Mouse (Mus musculus) liver, embryonic 13.5 days (tissue): ENCODE measurements around the gene Relch. TPM values are rescaled to one million over a fixed set of nuclear protein-coding genes. Genes with fewer than 3 reads are reported as not detected.

ENCODE experiments used
- ATAC-seq: fragments of 200-750 bp; cut with Nextera tagmentation; 2 replicates; pipeline ENCODE4 v1.8.0; 2017; ENCODE audit warnings: low read depth, mild to moderate bottlenecking, moderate number of reproducible peaks, moderate library complexity
- DNase-seq: peaks from one replicate; pipeline ENCODE4 v3.0.0; 2022
- H3K27ac ChIP-seq: fragments of 300-500 bp; sonication (generic); 2 replicates; pipeline ENCODE4 v1.5.1; 2015; ENCODE audit warnings: moderate library complexity, mild to moderate bottlenecking, inconsistent platforms
- H3K27me3 ChIP-seq: fragments of 300-500 bp; sonication (generic); 2 replicates; pipeline ENCODE4 v1.6.1; 2015; ENCODE audit warnings: mild to moderate bottlenecking, inconsistent platforms
- H3K36me3 ChIP-seq: fragments of 300-500 bp; sonication (generic); 2 replicates; pipeline ENCODE4 v1.6.1; 2015; ENCODE audit warnings: mild to moderate bottlenecking, inconsistent platforms
- H3K4me1 ChIP-seq: fragments of 300-500 bp; sonication (generic); replicated peaks from 2 replicates; pipeline ENCODE4 v1.6.1; 2015; ENCODE audit warnings: inconsistent platforms
- H3K4me2 ChIP-seq: fragments of 300-500 bp; sonication (generic); 2 replicates; pipeline ENCODE4 v1.6.1; 2015; ENCODE audit warnings: inconsistent platforms, mild to moderate bottlenecking, moderate library complexity
- H3K4me3 ChIP-seq: fragments of 300-500 bp; sonication (generic); replicated peaks from 2 replicates; pipeline ENCODE4 v1.5.1; 2015; ENCODE audit warnings: mild to moderate bottlenecking, inconsistent platforms
- H3K9ac ChIP-seq: fragments of 300-500 bp; sonication (generic); 2 replicates; pipeline ENCODE4 v1.6.1; 2015; ENCODE audit warnings: mild to moderate bottlenecking, inconsistent platforms
- H3K9me3 ChIP-seq: fragments of 300-500 bp; sonication (generic); replicated peaks from 2 replicates; pipeline ENCODE4 v1.6.1; 2016; ENCODE audit warnings: inconsistent platforms
- WGBS: fragments of 180-500 bp; shearing (Covaris S2); methylation state at CpG from one replicate; pipeline ENCODE4 v1.1.7; 2015; ENCODE audit not compliant: insufficient replicate concordance; 5-methylcytosine and 5-hydroxymethylcytosine counted together
- polyA plus RNA-seq: library from polyadenylated mRNA; unstranded; fragments of >200 nt; fragmentation: Nextera tagmentation; extraction: Ambion mirVana; gene quantifications from 2 replicates; pipeline ENCODE4 v1.2.1, GENCODE M21; 2015

Relch gene
- polyA plus RNA-seq, 1 experiment from 2014 or later: 12.4 TPM

DNA sequence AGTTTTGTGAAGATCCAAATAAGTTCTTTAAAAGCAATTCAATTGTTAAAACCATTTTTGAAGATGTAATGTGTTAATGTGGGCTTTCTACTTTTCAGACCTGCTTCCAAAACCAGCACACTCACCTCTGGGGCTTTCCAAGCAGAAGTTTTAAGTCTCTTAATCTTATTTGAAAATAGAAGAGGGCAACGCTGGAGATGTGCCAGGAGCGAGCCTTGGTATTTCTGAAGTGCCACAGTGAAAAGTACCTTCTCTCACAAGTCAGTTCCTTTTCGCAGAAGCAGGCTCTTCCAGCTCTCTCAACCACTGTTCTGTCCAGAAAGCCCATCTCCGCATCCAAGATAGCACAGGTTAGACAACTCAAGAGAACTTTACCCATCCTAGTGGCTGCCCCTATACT is 112.8 kb downstream of the Relch start:
- Histone ChIP-seq H3K9me3 (no peaks in the 10 kb centered on the region), H3K9ac (no peak overlapping the region), H3K27ac (no peak overlapping the region), H3K4me1 (peaks cover 9% of the 10 kb centered on the region), H3K4me3 (no peak overlapping the region), H3K27me3 (peaks cover 25% of the 10 kb centered on the region), H3K36me3 (no peaks in the 10 kb centered on the region), H3K4me2 (no peak overlapping the region)
- 72% methylated on average over 4 of the region's 4 CpGs for WGBS
- DNase-seq (no peak), ATAC-seq (no peak)

DNA sequence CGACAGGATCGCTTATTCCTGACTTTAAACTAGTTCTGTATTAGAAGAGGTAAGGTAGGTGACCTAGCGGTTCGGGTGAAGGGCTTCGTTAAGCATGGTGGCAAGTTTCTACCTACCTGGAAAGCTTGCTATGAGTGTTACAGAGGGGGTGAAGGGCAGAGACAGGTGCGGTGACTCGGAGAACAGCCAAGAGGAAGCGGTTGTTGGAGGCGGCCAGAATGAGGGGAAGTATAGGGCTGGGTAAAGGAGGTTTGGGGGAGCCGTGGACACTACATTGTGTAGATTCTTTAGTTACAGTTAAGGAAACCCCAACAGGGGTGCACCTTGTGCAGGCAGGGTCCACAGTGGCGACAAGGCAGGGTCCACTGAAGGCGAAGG is 116.4 kb downstream of the Relch start:
- ATAC-seq (no peak; the same call in 1 of the 2 replicates), DNase-seq (no peak)
- H3K27ac ChIP-seq: no peak overlapping the region
- H3K9me3 ChIP-seq: no peaks in the 10 kb centered on the region
- H3K9ac ChIP-seq: no peak overlapping the region
- H3K4me1 ChIP-seq: peaks cover 9% of the 10 kb centered on the region
- H3K4me2 ChIP-seq: peak overlapping the region; percentile 77
- no peaks in the 10 kb centered on the region for H3K36me3 ChIP-seq
- WGBS: 25% methylated on average over 12 of the region's 12 CpGs
- H3K27me3 ChIP-seq: peaks cover 48% of the 10 kb centered on the region
- H3K4me3 ChIP-seq: peak overlapping the region; percentile 61

DNA sequence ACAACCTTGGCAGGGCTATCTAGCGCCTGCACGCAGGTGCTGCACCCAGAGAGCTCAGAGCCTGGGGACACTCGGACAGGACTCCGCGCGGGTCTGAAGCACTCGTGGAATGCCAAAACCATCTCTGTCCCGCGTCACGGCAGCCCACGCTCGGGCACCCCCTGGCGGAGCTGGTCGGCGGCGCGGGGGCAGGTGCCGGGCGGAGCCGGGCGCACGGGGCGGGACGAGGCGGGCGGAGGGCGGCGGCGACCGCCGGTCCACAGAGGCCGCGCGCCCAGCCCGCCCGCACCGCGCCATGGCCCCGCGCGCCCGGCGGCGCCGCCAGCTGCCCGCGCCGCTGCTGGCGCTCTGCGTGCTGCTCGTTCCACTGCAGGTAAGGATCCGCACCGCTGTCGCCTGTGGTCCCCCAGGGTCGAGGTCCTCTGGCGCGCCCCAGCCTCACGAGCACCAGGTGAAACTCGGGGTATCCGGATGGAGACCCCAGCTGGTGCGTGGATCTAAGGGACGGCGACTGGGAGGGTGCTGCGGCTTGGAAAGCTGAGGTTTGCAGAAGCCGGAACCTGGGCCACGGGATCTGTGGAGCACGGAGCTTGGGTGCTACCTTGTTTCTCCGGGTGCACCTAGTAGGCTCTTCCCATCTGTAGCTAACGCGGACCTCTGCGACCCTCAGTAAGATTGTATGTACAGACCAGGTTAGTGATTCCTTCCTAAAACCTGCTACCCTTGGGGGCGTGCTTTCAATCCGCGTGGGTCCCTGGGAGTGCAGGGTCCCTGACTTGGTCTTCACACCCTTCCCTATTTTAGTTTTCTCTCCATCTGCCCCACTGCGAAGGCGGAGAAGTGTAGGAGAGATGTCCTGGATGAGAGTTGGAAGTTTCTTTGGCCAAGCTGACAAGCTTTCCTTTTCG is 117.0 kb downstream of the Relch start, which contains the start of gene Tnfrsf11a:
Tnfrsf11a (plus strand) TSS at position 262 of the 908 bp plus-strand sequence.
- peak within 1 kb of the TSS; percentile 62 for H3K9ac ChIP-seq

DNA sequence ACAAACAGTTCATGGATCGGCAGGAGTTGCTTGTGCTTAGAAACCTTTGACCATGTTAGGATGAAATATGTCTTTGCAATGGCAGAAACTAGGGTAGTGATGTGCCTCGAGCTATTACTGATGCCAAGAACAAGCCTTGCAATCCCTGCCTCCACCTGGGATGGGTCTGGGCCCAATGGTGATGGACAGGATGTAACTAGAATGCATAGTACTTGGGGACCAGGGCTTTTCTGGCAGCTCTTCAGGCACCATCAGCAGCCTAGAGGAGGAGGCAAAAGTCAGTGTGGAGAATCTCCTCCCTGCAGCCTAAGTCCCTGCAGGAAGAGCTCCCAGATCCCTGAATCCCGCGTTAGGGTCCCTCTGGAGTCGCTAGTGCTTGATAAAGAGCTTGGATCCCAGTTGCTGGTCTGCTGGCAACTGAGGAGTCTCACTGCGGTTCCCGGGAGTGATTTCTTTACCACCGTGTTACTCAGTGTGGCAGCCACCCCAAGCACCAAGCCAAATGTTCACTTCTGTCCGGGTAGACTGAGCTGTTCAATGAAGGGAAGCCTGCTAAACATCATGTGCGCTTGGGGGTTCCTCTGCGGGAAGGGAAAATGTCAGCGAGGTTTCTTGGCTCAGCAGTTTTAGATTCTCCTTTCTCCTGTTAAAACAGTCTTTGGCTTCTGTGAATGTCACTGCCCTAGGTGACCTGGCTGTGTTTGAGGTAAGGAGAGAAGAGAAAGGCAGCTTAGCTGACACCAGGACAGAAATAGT is 117.9 kb downstream of the Relch start:
- Histone ChIP-seq H3K4me3 (peak overlapping the region; percentile 61), H3K4me1 (peaks cover 9% of the 10 kb centered on the region), H3K4me2 (peak overlapping the region; percentile 77), H3K27me3 (peaks cover 48% of the 10 kb centered on the region), H3K9ac (no peak overlapping the region), H3K9me3 (no peaks in the 10 kb centered on the region), H3K36me3 (no peaks in the 10 kb centered on the region), H3K27ac (no peak overlapping the region)
- ATAC-seq (no peak), DNase-seq (no peak)
- 28% methylated on average over 12 of the region's 12 CpGs for WGBS

More for the DNA sequence above, 117.0 kb downstream of the Relch start, which contains the start of gene Tnfrsf11a:
- Histone ChIP-seq H3K4me3 (peak within 1 kb of the TSS; percentile 61), H3K36me3 (no peaks in the 10 kb centered on the region), H3K4me1 (peaks cover 9% of the 10 kb centered on the region), H3K9me3 (no peaks in the 10 kb centered on the region), H3K27ac (no peak within 1 kb of the TSS), H3K27me3 (peaks cover 48% of the 10 kb centered on the region), H3K4me2 (peak within 1 kb of the TSS; percentile 77)
- DNase-seq (peak; percentile 5), ATAC-seq (peak; percentile 73)
- 4% methylated on average over 64 of the region's 77 CpGs for WGBS

DNA sequence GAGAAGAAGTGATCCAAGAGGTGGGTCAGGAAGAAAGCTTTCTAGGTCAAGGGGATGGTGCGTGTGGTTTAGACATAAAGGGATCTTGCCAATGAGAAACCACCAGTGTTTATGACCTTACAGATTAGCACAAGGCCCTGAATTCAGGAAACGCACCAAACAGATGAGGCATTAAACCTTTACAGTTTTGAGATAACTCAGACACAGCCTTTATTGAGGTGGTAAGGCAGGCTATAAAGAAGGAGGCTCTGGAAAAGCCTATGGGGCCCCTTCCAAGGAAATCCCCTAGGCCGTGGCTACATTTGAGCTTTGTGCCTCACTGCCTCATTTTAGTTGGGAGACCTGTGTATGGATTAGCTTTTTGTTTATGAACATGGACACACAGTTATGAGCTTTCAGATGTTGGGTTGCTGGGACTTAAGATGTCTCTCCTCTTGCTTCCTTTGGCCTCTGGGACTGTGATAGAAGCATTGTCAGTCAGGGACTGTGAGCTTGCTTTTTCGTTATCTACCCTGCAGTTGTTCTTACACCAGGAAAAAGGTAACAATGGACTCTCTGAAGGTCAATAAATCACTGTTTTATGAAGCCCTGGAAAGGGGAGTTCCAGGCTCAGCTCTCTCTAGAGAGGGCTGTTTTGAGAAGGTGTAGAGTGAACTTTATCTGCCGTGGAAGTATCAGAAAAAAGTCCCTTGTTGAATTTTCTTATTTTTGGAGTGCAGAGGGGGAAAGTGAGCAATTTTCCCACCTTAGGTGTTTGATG is 120.8 kb downstream of the Relch start:
- WGBS: 51% methylated on average over 5 of the region's 5 CpGs
- no peak overlapping the region for H3K4me2 ChIP-seq
- DNase-seq (no peak), ATAC-seq (no peak)
- no peak overlapping the region for H3K4me3 ChIP-seq
- H3K36me3 ChIP-seq: no peaks in the 10 kb centered on the region
- H3K4me1 ChIP-seq: peaks cover 9% of the 10 kb centered on the region
- H3K9ac ChIP-seq: no peak overlapping the region
- H3K9me3 ChIP-seq: no peaks in the 10 kb centered on the region
- no peak overlapping the region for H3K27ac ChIP-seq
- peaks cover 42% of the 10 kb centered on the region for H3K27me3 ChIP-seq

DNA sequence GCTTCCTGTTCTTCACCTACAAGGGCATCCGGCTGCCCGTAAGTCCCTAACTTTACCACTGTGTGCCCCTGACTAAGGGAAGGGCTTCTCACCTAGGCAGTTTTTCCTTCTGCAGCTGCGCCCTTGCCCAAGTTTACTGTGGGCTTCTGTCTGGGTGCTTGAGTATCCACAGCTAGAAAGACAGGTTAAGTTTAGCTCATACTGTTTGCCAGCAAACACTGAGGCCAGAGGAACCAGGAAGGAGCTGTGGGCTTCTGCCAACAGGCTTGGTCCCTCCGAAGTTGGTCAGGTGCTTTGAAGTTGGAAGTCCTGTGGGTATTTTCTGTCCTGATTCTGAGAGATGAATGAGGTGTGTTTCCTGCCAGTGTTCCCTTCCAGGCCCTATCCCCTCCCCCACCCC is 121.5 kb downstream of the Relch start:
- no peaks in the 10 kb centered on the region for H3K9me3 ChIP-seq
- no peak overlapping the region for H3K27ac ChIP-seq
- DNase-seq (no peak), ATAC-seq (no peak)
- peaks cover 35% of the 10 kb centered on the region for H3K27me3 ChIP-seq
- WGBS: 50% methylated on average over 4 of the region's 4 CpGs
- H3K4me3 ChIP-seq: no peak overlapping the region
- H3K36me3 ChIP-seq: no peaks in the 10 kb centered on the region
- H3K9ac ChIP-seq: no peak overlapping the region
- no peak overlapping the region for H3K4me2 ChIP-seq
- H3K4me1 ChIP-seq: peaks cover 9% of the 10 kb centered on the region

DNA sequence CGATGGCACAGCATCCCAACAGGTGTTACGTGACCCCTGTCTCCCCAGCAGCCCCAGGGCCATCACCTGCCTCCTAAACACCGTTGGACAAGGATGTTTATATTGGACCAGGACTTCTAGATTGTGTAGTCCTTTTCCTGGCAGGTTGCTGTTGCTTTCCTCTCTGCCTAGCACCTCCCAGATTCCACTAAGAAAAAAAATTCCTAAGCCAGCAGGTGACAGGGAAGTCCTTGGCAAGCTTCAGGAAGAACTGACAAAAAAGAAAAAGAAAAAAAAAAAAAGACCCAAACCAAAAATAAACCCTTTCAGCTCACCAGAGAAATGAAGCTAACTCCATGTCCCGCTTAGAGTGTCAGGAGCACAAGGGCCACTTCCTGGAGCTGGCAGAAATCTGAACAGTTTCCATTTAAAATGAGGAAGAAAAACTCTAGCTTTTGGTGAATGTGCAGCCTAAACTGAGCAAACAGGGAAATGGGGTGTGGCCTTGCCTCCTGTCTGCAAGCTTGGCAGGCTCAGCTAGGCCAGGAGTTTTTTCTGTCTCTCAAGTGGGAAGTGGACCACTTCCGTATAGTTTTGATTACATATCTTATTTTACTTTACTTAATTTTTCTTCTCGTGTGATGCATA is 123.2 kb downstream of the Relch start:
- no peak overlapping the region for H3K9ac ChIP-seq
- DNase-seq: no peak
- WGBS: 39% methylated on average over 6 of the region's 6 CpGs
- no peaks in the 10 kb centered on the region for H3K4me1 ChIP-seq
- no peak for ATAC-seq
- no peak overlapping the region for H3K4me2 ChIP-seq
- peaks cover 18% of the 10 kb centered on the region for H3K27me3 ChIP-seq
- no peak overlapping the region for H3K4me3 ChIP-seq
- no peak overlapping the region for H3K27ac ChIP-seq
- no peaks in the 10 kb centered on the region for H3K9me3 ChIP-seq
- H3K36me3 ChIP-seq: no peaks in the 10 kb centered on the region

DNA sequence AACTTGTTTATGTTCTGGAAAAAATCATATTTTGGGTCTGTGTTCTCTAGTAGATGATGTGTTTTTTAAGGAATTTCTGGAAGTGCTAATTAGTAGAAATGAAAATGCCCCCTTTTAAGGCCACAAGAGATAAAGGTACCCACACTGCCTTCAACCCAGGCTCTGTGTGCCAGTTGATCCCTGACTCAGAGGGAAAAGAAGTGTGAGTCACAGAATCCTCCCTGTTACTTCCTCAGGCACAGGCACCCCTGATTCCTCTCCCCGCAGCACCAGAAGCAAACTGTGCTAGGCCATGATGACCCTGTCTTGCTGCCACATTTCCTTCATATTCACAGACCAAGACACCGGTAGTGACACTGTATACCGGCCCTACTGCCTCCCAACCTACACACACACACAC is 126.4 kb downstream of the Relch start:
- DNase-seq (no peak), ATAC-seq (no peak)
- no peaks in the 10 kb centered on the region for H3K4me1 ChIP-seq
- H3K4me3 ChIP-seq: no peak overlapping the region
- no peaks in the 10 kb centered on the region for H3K27me3 ChIP-seq
- no peaks in the 10 kb centered on the region for H3K9me3 ChIP-seq
- no peak overlapping the region for H3K4me2 ChIP-seq
- H3K36me3 ChIP-seq: no peaks in the 10 kb centered on the region
- 53% methylated on average over 3 of the region's 3 CpGs for WGBS
- H3K27ac ChIP-seq: no peak overlapping the region
- no peak overlapping the region for H3K9ac ChIP-seq

DNA sequence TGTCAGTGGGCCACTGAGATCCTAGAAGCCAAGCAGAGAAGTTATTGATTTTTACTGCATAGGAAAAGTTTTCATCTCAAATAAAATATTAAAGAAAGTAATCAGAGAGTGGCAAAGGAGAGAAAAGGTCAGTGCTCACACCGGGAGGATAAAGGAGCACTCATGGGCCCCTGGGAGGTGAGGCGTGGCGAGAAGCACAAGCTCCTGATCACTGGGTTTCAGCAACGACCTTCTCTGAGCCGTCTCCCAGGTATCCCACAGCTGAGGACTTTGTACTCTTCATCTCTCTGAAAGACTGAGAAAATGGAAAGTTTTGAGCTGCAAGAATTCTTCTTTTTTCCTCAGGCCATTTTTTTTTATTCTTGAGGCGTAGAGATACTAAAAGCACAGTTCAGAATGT is 131.0 kb downstream of the Relch start:
- DNase-seq (no peak), ATAC-seq (no peak)

DNA sequence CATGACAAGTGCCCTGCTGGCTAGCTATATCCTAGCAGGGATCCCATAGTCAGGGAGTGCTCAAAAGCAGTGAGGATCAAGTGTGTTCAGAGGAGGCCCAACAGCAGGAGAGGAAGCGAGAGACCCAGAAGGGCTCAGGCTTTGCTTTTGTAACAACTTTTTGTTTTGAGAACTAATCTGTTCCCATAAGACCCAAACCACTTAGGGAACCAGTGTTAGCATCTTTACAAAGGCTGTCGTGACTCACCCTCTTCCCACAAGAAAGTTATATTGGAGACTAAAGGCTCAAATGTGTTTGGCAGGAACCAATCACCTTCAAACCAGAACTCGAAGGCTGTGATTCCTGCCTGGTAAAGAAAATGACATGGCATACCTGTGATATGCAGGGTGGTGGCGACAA is 132.0 kb downstream of the Relch start:
- Histone ChIP-seq H3K9ac (no peak overlapping the region), H3K27me3 (no peaks in the 10 kb centered on the region), H3K4me3 (no peak overlapping the region), H3K4me1 (peaks cover 6% of the 10 kb centered on the region), H3K9me3 (no peaks in the 10 kb centered on the region), H3K27ac (no peak overlapping the region), H3K36me3 (no peaks in the 10 kb centered on the region), H3K4me2 (no peak overlapping the region)
- 67% methylated on average over 4 of the region's 4 CpGs for WGBS
- ATAC-seq (no peak), DNase-seq (no peak)

More for the DNA sequence above, 131.0 kb downstream of the Relch start:
- no peaks in the 10 kb centered on the region for H3K9me3 ChIP-seq
- H3K27ac ChIP-seq: no peak overlapping the region
- no peak overlapping the region for H3K9ac ChIP-seq
- no peaks in the 10 kb centered on the region for H3K27me3 ChIP-seq
- 69% methylated on average over 6 of the region's 6 CpGs for WGBS
- H3K36me3 ChIP-seq: no peaks in the 10 kb centered on the region
- no peaks in the 10 kb centered on the region for H3K4me1 ChIP-seq
- H3K4me3 ChIP-seq: no peak overlapping the region
- H3K4me2 ChIP-seq: no peak overlapping the region
